Mouse (Mus musculus) heart, postnatal 14 days (tissue): ENCODE measurements around the gene Myg1. TPM values are rescaled to one million over a fixed set of nuclear protein-coding genes. Genes with fewer than 3 reads are reported as not detected.

ENCODE experiments used
- DNase-seq, 2 experiments: peaks; one replicate each; pipeline ENCODE4 v3.0.0; 2021 to 2022
- intact Hi-C: fragments of 180-260 bp; cut with DNase I; formaldehyde crosslinking; loops from one replicate; pipeline ENCODE4 v1.15.1; 2025
- total RNA-seq, 2 experiments: library from RNA; stranded (reverse); gene quantifications; 2 replicates each; pipeline ENCODE4 v1.2.3; 2021

Gene Myg1
- total RNA-seq, 2 experiments from 2014 or later = 21.0 to 24.3 TPM

GRCm38 (mm10) chr15:102339612-102340011 is 8.1 kb downstream of the Myg1 start:
- intact Hi-C loops = loop anchor here (5.0 kb wide), 1 partner anchor 83 kb away; no protein-coding TSS in a partner anchor
- no peak for DNase-seq

GRCm38 (mm10) chr15:102341580-102341979 is 10.1 kb downstream of the Myg1 start:
- peak; percentile 43 to 66 for DNase-seq
- intact Hi-C loops = loop anchor here (5.0 kb wide), 1 partner anchor 81 kb away; no protein-coding TSS in a partner anchor

- intact Hi-C loops = loop anchor here (5.0 kb wide), 1 partner anchor 78 kb away; no protein-coding TSS in a partner anchor
- DNase-seq = no peak
These were observed 13.0 kb downstream of the Myg1 start for GRCm38 (mm10) chr15:102344490-102344889.

- intact Hi-C loops = no loop called here
- no peak for DNase-seq
These were observed 14.9 kb downstream of the Myg1 start for GRCm38 (mm10) chr15:102346444-102346843.

GRCm38 (mm10) chr15:102350138-102350941 is 18.8 kb downstream of the Myg1 start, which contains the start of gene Aaas:
Aaas (minus strand) TSS chr15:102350771.
- intact Hi-C loops = no loop called here
- DNase-seq = peak; percentile 96 to 97

GRCm38 (mm10) chr15:102350942-102351291 is 19.4 kb downstream of the Myg1 start:
- intact Hi-C loops = no loop called here
- DNase-seq = no peak

- no peak for DNase-seq
- intact Hi-C loops = no loop called here
These were observed 20.7 kb downstream of the Myg1 start for GRCm38 (mm10) chr15:102352177-102352576.

- intact Hi-C loops = no loop called here
- DNase-seq = no peak
These were observed 22.5 kb downstream of the Myg1 start for GRCm38 (mm10) chr15:102353986-102354385.

GRCm38 (mm10) chr15:102355134-102355870 is 23.8 kb downstream of the Myg1 start:
- intact Hi-C loops = loop anchor here (1.0 kb wide), 1 partner anchor 21 kb away; no protein-coding TSS in a partner anchor
- DNase-seq = peak; percentile 59 to 77

GRCm38 (mm10) chr15:102355871-102356441 is 24.4 kb downstream of the Myg1 start:
- intact Hi-C loops = loop anchor here (1.0 kb wide), 1 partner anchor 20 kb away; no protein-coding TSS in a partner anchor
- DNase-seq = peak in 1 of 2 experiments; percentile 22

- no peak for DNase-seq
- intact Hi-C loops = no loop called here
These were observed 25.2 kb downstream of the Myg1 start for GRCm38 (mm10) chr15:102356501-102357325.

GRCm38 (mm10) chr15:102358126-102358525 is 26.6 kb downstream of the Myg1 start:
- intact Hi-C loops = no loop called here
- no peak for DNase-seq

GRCm38 (mm10) chr15:102358834-102359233 is 27.3 kb downstream of the Myg1 start:
- DNase-seq = no peak
- intact Hi-C loops = no loop called here

GRCm38 (mm10) chr15:102362648-102363047 is 31.1 kb downstream of the Myg1 start:
- DNase-seq = peak in 1 of 2 experiments; percentile 35
- intact Hi-C loops = no loop called here

GRCm38 (mm10) chr15:102364678-102365077 is 33.2 kb downstream of the Myg1 start:
- intact Hi-C loops = no loop called here
- DNase-seq = no peak

GRCm38 (mm10) chr15:102366238-102366637 is 34.7 kb downstream of the Myg1 start:
- intact Hi-C loops = no loop called here
- no peak for DNase-seq

- DNase-seq = no peak
- intact Hi-C loops = no loop called here
These were observed 35.3 kb downstream of the Myg1 start, which contains the start of gene Sp7 for GRCm38 (mm10) chr15:102366733-102367344. Sp7 (minus strand) TSS chr15:102367182.

- intact Hi-C loops = no loop called here
- no peak for DNase-seq
These were observed 38.5 kb downstream of the Myg1 start for GRCm38 (mm10) chr15:102369972-102370371.

GRCm38 (mm10) chr15:102370727-102371126 is 39.2 kb downstream of the Myg1 start:
- DNase-seq = no peak
- intact Hi-C loops = no loop called here
